Mouse (Mus musculus): ENCODE results near the gene Tppp3. TPM values are rescaled to one million over a fixed set of nuclear protein-coding genes. Genes with fewer than 3 reads are reported as not detected.
A peak's percentile ranks its signal among the peaks of the same experiment; 100 is the strongest.

Gene Tppp3
- polyA plus RNA-seq, 1 experiment from 2014 or later = 63.6 TPM

DNA sequence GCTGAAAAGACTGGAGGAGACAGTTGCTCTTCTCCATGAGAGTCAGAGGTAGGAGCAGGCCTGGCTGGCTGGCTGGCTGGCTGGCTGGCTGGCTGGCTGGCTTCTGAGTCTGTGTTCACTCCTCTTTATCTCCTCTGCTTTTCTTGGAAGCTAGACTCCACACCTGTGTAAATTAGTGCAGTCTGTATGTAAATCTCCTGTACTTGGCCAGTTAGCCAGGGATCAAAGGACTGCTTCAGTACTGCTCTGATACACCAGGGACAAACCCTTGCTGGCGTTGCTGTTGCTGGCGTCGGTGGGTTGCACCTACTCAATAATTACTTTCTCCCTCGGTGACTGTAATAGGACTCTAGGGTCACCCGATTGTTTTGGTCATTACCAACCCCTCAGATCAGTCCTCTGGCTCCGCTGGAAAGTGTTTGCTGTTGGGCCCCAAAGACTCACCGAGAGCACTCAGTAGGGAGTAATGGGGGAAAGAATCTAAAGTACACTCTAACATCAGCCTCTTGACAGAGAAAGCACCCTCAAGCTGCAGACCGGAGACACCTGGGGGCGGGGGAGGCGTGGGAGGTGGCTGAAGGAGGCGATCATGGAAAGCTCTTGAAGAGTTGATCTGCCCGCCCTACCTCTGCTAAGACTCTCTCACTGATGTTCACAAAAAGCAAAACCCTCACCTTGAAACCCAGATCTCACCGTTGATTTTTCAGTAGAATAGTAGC lies 10.1 kb downstream of the Tppp3 start:
- H3K4me2 ChIP-seq = peak overlapping the region; percentile 15; the same call in 1 of the 2 replicates
- peak overlapping the region; percentile 87 for H3K27ac ChIP-seq
- H3K27me3 ChIP-seq = no peaks in the 10 kb centered on the region
- H3K9ac ChIP-seq = no peak overlapping the region
- H3K9me3 ChIP-seq = no peaks in the 10 kb centered on the region
- no peaks in the 10 kb centered on the region for H3K36me3 ChIP-seq
- peak; percentile 72 for ATAC-seq (ENCODE audit: borderline replicate concordance, extremely low read depth, low FRiP score, low TSS enrichment)
- H3K4me1 ChIP-seq = peaks cover 15% of the 10 kb centered on the region
- 41% methylated on average over 13 of the region's 13 CpGs for WGBS
- no peak overlapping the region for H3K4me3 ChIP-seq

DNA sequence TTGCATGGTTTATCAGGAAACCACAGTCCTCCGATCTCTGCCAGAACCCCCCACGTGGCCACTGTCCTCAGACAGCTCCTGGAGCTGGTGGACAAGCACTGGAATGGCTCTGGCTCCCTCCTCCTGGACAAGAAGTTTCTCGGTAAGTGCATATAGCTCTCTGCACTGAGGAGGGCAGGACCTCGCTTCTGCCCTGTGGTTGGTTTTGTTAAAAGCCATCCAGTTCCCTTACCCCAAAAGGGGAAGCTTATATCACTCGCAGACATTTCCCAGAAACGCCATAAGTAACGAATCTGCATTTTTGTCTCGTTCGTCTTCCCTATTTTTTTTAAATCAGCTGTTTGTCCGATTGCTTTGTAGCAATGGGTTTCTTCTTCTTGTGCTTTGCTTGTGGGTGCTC lies 16.1 kb downstream of the Tppp3 start:
- no peak overlapping the region for H3K27ac ChIP-seq
- WGBS = 44% methylated on average over 10 of the region's 10 CpGs
- no peak overlapping the region for H3K9ac ChIP-seq
- H3K4me3 ChIP-seq = no peak overlapping the region
- H3K27me3 ChIP-seq = no peaks in the 10 kb centered on the region
- no peaks in the 10 kb centered on the region for H3K36me3 ChIP-seq
- no peaks in the 10 kb centered on the region for H3K9me3 ChIP-seq
- H3K4me2 ChIP-seq = no peak overlapping the region
- ATAC-seq (ENCODE audit: borderline replicate concordance, extremely low read depth, low FRiP score, low TSS enrichment) = no peak
- H3K4me1 ChIP-seq = peaks cover 8% of the 10 kb centered on the region; the same call in 1 of the 2 replicates

DNA sequence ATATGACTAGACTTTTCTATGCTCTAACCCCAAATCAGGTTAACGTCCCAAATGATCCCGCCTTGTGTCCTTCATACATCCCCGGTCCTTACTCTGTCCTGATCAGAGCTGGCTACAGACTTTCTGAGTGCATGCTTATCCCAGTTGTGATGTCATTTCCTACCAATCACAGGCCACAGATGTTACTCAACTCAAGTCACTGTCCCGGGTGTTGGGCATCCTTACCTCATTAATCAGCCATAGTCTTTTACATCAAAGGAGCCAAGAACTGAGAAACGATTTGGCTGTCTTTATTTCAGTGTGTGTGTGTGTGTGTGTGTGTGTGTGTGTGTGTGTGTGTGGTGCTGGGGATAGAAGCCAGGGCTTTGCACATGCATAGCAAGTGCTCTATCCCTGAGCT lies 17.2 kb downstream of the Tppp3 start:
- H3K36me3 ChIP-seq = no peaks in the 10 kb centered on the region
- no peak overlapping the region for H3K4me3 ChIP-seq
- peaks cover 8% of the 10 kb centered on the region; the same call in 1 of the 2 replicates for H3K4me1 ChIP-seq
- ATAC-seq (ENCODE audit: borderline replicate concordance, extremely low read depth, low FRiP score, low TSS enrichment) = peak; percentile 91
- WGBS = 36% methylated on average over 5 of the region's 5 CpGs
- H3K9me3 ChIP-seq = no peaks in the 10 kb centered on the region
- H3K9ac ChIP-seq = no peak overlapping the region
- H3K4me2 ChIP-seq = no peak overlapping the region
- no peak overlapping the region for H3K27ac ChIP-seq
- no peaks in the 10 kb centered on the region for H3K27me3 ChIP-seq

DNA sequence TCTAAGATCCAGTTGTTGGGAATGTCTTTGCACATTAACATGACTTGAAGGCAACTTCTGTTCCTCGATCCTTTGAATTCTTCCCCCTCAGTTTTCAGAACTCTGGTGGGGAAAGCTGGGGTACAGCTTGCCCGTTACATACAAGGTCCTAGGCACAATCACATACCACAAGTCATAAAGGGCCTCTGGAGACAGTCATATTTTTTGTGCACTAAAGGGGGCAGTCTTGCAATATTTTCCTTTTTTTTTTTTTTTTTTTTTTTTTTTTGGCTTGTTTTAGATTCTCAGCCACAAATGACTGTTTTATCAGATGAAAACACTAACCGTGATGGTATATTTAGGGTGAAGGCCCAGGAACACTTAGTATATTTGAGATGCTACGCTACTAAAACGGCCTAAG lies 18.0 kb downstream of the Tppp3 start:
- Histone ChIP-seq H3K4me2 (no peak overlapping the region), H3K9me3 (no peaks in the 10 kb centered on the region), H3K27me3 (no peaks in the 10 kb centered on the region), H3K9ac (no peak overlapping the region), H3K4me3 (no peak overlapping the region), H3K36me3 (no peaks in the 10 kb centered on the region), H3K4me1 (peaks cover 8% of the 10 kb centered on the region; the same call in 1 of the 2 replicates), H3K27ac (0 out of 2 replicates have a peak overlapping the region, but pooled peaks have one; percentile 12)
- WGBS = 53% methylated on average over 5 of the region's 5 CpGs
- ATAC-seq (ENCODE audit: borderline replicate concordance, extremely low read depth, low FRiP score, low TSS enrichment) = no peak

DNA sequence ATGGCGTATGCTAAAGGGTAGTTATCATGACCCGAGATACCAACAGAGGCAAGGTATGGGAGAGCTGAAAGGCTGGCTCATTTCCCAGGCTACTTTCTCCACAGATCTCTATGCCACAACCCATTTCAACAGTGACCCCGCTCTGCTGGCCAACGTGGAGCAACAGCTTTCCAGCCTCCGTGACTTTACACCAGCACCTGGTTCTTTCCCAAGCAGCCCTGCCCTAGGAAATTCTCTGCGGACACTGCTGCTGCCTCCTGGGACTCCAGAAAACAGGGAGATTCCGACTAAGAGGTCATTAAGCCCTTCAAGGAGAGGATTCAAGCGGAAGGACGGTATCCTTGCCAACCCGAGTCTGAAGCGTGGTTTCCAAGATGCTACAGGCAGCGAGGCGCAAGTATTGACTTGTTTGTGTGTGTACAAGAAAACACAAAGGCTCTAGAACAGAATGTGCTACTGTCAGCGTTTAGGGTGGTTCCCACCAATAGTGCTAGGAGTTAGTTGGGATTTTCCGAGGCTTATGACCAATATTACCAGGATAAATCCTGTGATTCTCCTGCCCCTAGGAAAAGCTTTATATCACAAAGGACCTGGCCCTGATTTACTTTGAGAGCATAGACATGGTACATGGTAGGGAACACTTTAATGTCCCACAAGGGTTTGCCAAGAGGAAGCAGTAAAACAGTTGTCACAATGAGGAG lies 19.3 kb downstream of the Tppp3 start:
- no peak overlapping the region for H3K4me2 ChIP-seq
- H3K27me3 ChIP-seq = no peaks in the 10 kb centered on the region
- no peak overlapping the region for H3K4me3 ChIP-seq
- 66% methylated on average over 15 of the region's 15 CpGs for WGBS
- H3K36me3 ChIP-seq = no peaks in the 10 kb centered on the region
- no peak for ATAC-seq (ENCODE audit: borderline replicate concordance, extremely low read depth, low FRiP score, low TSS enrichment)
- no peak overlapping the region for H3K27ac ChIP-seq
- H3K9ac ChIP-seq = no peak overlapping the region
- H3K4me1 ChIP-seq = peaks cover 8% of the 10 kb centered on the region; the same call in 1 of the 2 replicates
- H3K9me3 ChIP-seq = no peaks in the 10 kb centered on the region

DNA sequence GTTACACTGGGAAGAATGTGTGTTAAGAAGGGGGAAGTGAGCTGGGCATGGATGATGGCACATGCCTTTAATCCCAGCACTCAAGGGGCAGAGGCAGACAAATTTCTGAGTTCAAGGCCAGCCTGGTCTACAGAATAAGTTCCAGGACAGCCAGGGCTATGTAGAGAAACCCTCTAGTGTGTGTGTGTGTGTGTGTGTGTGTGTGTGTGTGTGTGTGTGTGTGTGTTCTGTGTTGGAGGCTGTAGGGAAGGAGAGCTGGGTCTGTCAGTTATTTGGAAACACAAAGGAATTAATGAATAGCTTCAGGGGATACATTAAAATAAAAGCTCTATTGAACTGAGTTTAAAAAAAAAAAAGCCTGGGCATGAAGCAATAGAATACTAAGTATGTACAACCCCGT lies 20.3 kb downstream of the Tppp3 start:
- Histone ChIP-seq H3K4me2 (no peak overlapping the region), H3K27ac (no peak overlapping the region), H3K27me3 (no peaks in the 10 kb centered on the region), H3K4me1 (peaks cover 8% of the 10 kb centered on the region; the same call in 1 of the 2 replicates), H3K9ac (no peak overlapping the region), H3K9me3 (no peaks in the 10 kb centered on the region), H3K36me3 (no peaks in the 10 kb centered on the region), H3K4me3 (no peak overlapping the region)
- WGBS = 60% methylated on average over 1 of the region's 1 CpGs
- ATAC-seq (ENCODE audit: borderline replicate concordance, extremely low read depth, low FRiP score, low TSS enrichment) = no peak

DNA sequence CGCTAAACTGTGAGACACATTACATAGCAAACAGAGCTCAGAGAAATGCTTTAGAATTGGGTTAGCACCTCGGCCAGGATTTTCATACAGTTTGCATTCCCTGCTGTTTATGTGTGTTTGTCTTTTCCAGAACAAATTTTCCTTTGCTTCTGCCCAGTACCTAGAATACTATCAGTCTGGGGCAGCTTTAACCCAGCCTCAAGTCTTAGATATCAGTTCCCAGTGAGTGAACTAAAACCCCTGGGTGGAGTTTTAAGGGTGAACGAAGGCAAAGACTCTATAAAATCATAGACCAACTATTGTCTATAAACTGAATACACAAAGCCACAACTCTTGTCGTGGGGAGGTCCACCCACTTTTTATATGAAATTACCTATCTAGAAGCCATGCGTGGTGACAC lies 22.7 kb downstream of the Tppp3 start:
- Histone ChIP-seq H3K36me3 (no peaks in the 10 kb centered on the region), H3K9me3 (no peaks in the 10 kb centered on the region), H3K9ac (no peak overlapping the region), H3K4me2 (no peak overlapping the region), H3K27me3 (no peaks in the 10 kb centered on the region), H3K27ac (no peak overlapping the region), H3K4me3 (no peak overlapping the region), H3K4me1 (peaks cover 3% of the 10 kb centered on the region; the same call in 1 of the 2 replicates)
- WGBS = 77% methylated on average over 5 of the region's 5 CpGs
- no peak for ATAC-seq (ENCODE audit: borderline replicate concordance, extremely low read depth, low FRiP score, low TSS enrichment)

DNA sequence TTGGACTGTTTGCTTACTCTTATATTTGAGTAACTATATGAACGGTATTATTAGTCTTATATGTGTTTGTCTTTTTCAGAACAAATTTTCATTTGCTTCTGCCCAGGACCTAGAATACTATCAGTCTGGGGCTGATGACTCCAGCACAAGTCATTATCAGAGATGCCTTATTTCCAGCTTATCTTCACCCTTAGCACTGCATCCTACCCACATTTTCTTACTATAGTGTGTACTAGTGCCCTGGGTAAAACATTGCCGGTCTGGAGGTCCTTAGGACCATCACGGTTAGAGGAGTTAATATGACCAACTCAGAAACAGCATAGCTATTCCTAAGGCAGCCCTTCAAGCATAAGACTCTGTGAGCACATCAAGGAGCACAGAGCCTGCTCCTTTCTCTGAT lies 23.1 kb downstream of the Tppp3 start:
- no peak overlapping the region for H3K27ac ChIP-seq
- no peaks in the 10 kb centered on the region for H3K36me3 ChIP-seq
- no peak overlapping the region for H3K4me3 ChIP-seq
- H3K9ac ChIP-seq = no peak overlapping the region
- no peaks in the 10 kb centered on the region for H3K27me3 ChIP-seq
- H3K4me2 ChIP-seq = no peak overlapping the region
- WGBS = 85% methylated on average over 3 of the region's 3 CpGs
- no peak for ATAC-seq (ENCODE audit: borderline replicate concordance, extremely low read depth, low FRiP score, low TSS enrichment)
- 0 out of 2 replicates have a peak, but pooled peaks cover 3% of the 10 kb centered on the region for H3K4me1 ChIP-seq
- H3K9me3 ChIP-seq = no peaks in the 10 kb centered on the region

DNA sequence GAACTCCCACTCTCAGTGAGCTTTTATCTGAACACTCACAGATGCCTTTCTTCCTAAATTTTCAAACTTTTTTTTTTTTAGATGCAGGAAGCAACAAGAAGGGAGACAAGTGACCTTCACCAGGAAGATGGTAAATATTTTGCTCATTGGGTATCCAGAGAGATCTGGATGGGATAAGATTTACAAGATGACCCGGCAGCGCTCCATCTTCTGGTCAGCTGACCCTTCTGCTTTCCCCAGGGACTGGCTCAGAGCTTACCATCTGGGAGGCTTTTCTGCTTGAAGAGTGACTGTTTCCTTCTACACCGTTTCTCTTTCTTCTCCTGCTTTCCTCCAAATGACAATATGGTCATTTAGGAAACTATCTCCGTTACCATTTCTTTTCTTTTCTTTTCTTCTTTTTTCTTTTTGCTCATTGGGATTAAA lies 25.2 kb downstream of the Tppp3 start:
- H3K4me2 ChIP-seq = no peak overlapping the region
- H3K9ac ChIP-seq = no peak overlapping the region
- no peaks in the 10 kb centered on the region for H3K27me3 ChIP-seq
- ATAC-seq (ENCODE audit: borderline replicate concordance, extremely low read depth, low FRiP score, low TSS enrichment) = no peak
- no peaks in the 10 kb centered on the region for H3K4me1 ChIP-seq
- H3K4me3 ChIP-seq = no peak overlapping the region
- 27% methylated on average over 4 of the region's 4 CpGs for WGBS
- no peak overlapping the region for H3K27ac ChIP-seq
- H3K9me3 ChIP-seq = no peaks in the 10 kb centered on the region
- H3K36me3 ChIP-seq = no peaks in the 10 kb centered on the region

DNA sequence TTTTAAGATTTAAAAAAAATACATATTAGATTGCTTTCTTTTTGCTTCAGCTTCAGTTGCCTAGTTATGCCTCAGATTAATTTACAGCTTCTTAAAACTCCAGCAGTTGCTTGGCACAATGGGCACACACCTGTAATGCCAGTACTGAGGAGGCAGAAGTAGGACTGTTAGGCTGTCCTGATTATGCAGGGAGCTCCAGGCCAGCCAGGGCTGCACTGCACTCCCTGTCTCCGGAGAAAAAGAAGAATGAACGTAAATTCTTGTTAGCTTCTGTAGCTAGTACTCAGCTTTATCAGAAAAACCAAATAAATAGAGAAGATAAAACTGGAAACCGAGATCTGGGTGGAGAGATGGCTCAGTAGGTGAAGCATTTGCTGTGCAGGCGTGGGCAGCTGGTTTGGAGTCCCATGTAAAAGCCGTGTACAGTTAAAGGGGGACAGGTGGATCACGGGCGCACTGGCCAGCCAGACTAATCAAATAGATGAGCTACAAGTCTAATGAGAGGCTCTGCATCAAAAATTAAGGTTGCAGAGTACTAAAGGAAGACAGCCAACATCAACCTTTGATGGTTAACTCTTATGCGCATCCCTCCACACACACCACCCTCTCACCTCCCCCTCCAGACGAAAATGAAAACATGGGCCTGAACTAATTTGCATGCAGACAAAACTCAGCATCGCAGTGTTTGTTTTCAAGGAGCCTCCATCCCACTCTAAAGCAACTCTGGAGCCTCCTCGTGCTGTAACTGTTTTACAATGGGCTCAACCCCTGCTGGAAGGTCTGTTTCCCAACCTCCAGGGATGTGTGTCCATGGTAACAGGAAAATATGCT lies 25.8 kb downstream of the Tppp3 start:
- H3K27ac ChIP-seq = no peak overlapping the region
- no peak for ATAC-seq (ENCODE audit: borderline replicate concordance, extremely low read depth, low FRiP score, low TSS enrichment)

DNA sequence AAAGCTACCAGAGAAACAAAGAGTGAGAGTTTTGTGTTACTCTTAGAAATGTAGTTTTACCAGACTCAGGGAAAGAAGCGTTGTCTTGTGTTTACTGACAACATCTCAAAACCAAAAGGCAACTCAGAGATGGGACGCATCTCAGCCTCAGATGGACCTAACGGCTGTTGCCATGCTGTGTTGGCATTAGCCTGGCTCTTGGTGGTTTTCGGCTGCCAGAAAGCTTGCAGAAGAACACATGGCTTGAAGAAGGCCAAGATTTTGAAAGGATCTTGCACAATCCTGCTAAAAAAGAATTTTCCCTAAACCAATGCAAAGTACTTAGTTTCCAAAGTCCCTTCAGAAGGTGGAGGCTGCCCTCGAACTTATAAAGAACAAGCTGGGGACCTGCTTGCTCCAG lies 28.7 kb downstream of the Tppp3 start:
- Histone ChIP-seq H3K9ac (no peak overlapping the region), H3K4me1 (no peaks in the 10 kb centered on the region), H3K36me3 (no peaks in the 10 kb centered on the region), H3K27me3 (no peaks in the 10 kb centered on the region), H3K4me3 (no peak overlapping the region), H3K27ac (no peak overlapping the region), H3K4me2 (no peak overlapping the region), H3K9me3 (no peaks in the 10 kb centered on the region)
- WGBS = 82% methylated on average over 5 of the region's 5 CpGs
- no peak for ATAC-seq (ENCODE audit: borderline replicate concordance, extremely low read depth, low FRiP score, low TSS enrichment)

More for the DNA sequence above, 25.8 kb downstream of the Tppp3 start:
- Histone ChIP-seq H3K27me3 (no peaks in the 10 kb centered on the region), H3K36me3 (no peaks in the 10 kb centered on the region), H3K4me2 (no peak overlapping the region), H3K4me1 (no peaks in the 10 kb centered on the region), H3K4me3 (no peak overlapping the region), H3K9ac (no peak overlapping the region), H3K9me3 (no peaks in the 10 kb centered on the region)
- WGBS = 31% methylated on average over 11 of the region's 11 CpGs
